Mouse (Mus musculus) intestine, embryonic 14.5 days (tissue): ENCODE measurements around the gene Fam171a2. TPM values are rescaled to one million over a fixed set of nuclear protein-coding genes. Genes with fewer than 3 reads are reported as not detected.

Experiments
- ATAC-seq: fragments of 200-750 bp; cut with Nextera tagmentation; replicated peaks from 2 replicates; pipeline ENCODE4 v1.8.0; 2017; ENCODE audit warnings: low read depth, moderate number of reproducible peaks, moderate TSS enrichment, moderate library complexity; ENCODE audit not compliant: low FRiP score, low TSS enrichment
- DNase-seq: peaks from one replicate; pipeline ENCODE4 v3.0.0-alpha.2; 2018; ENCODE audit warnings: low spot score
- H3K27ac ChIP-seq: fragments of 300-500 bp; sonication (generic); 2 replicates; pipeline ENCODE4 v1.5.1; 2014; ENCODE audit warnings: low read depth, mild to moderate bottlenecking, control low read depth
- H3K27me3 ChIP-seq: fragments of 300-500 bp; sonication (generic); replicated peaks from 2 replicates; pipeline ENCODE4 v1.6.1; 2014; ENCODE audit warnings: low read length, control low read depth; ENCODE audit not compliant: control insufficient read depth, insufficient read depth
- H3K36me3 ChIP-seq: fragments of 300-500 bp; sonication (generic); 2 replicates; pipeline ENCODE4 v1.6.1; 2014; ENCODE audit warnings: low read length, control low read depth; ENCODE audit not compliant: control insufficient read depth, insufficient read depth
- H3K4me1 ChIP-seq: fragments of 300-500 bp; sonication (generic); replicated peaks from 2 replicates; pipeline ENCODE4 v1.6.1; 2014; ENCODE audit warnings: low read length, control low read depth, mixed read lengths; ENCODE audit not compliant: control insufficient read depth, insufficient read depth
- H3K4me2 ChIP-seq: fragments of 300-500 bp; sonication (generic); 2 replicates; pipeline ENCODE4 v1.6.1; 2014; ENCODE audit warnings: low read length
- H3K4me3 ChIP-seq: fragments of 300-500 bp; sonication (generic); 2 replicates; pipeline ENCODE4 v1.5.1; 2014; ENCODE audit warnings: low read depth, low read length, control low read depth, mixed read lengths
- H3K9ac ChIP-seq: fragments of 300-500 bp; sonication (generic); 2 replicates; pipeline ENCODE4 v1.6.1; 2014; ENCODE audit warnings: mild to moderate bottlenecking, low read length
- H3K9me3 ChIP-seq: fragments of 300-500 bp; sonication (generic); 2 replicates; pipeline ENCODE4 v1.6.1; 2016; ENCODE audit warnings: low read length, control low read depth; ENCODE audit not compliant: control insufficient read depth
- WGBS: fragments of 180-500 bp; shearing (Covaris S2); extraction: QIAGEN DNeasy Blood & Tissue Kit; methylation state at CpG from one replicate; pipeline ENCODE4 v1.1.7; 2014; 5-methylcytosine and 5-hydroxymethylcytosine counted together
- polyA plus RNA-seq: library from polyadenylated mRNA; unstranded; fragments of >200 nt; fragmentation: Nextera tagmentation; extraction: Ambion mirVana; gene quantifications from 2 replicates; pipeline ENCODE4 v1.2.1, GENCODE M21; 2014

The Fam171a2 gene
- polyA plus RNA-seq, 1 experiment from 2014 or later: 4.7 TPM

GRCm38 (mm10) chr11:102434406-102434805 lies 13.1 kb downstream of the Fam171a2 start:
- no peak overlapping the region for H3K4me2 ChIP-seq
- H3K9me3 ChIP-seq: no peaks in the 10 kb centered on the region
- DNase-seq: peak; percentile 97
- no peak overlapping the region for H3K27ac ChIP-seq
- WGBS: 10% methylated on average over 7 of the region's 7 CpGs
- 0 out of 2 replicates have a peak, but pooled peaks cover 2% of the 10 kb centered on the region for H3K27me3 ChIP-seq
- peaks cover 30% of the 10 kb centered on the region for H3K36me3 ChIP-seq
- H3K4me1 ChIP-seq: peaks cover 19% of the 10 kb centered on the region
- H3K4me3 ChIP-seq: no peak overlapping the region
- ATAC-seq: 0 out of 2 replicates have a peak, but pooled peaks have one; percentile 22
- no peak overlapping the region for H3K9ac ChIP-seq

DNA sequence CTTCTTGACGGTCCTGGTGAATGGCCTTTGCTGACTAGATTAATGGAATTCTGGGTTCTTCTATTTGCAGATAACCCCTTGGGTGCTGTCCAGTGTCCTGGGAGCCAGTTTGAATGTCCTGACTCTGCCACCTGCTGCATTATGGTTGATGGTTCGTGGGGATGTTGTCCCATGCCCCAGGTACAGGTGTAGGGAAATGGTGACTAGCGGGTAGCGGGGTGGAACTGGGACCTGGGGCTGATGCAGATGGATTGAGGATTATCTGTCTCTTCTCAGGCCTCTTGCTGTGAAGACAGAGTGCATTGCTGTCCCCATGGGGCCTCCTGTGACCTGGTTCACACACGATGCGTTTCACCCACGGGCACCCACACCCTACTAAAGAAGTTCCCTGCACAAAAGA lies 13.6 kb downstream of the Fam171a2 start:
- ATAC-seq: no peak
- 96% methylated on average over 7 of the region's 7 CpGs for WGBS
- no peaks in the 10 kb centered on the region for H3K27me3 ChIP-seq
- H3K9me3 ChIP-seq: no peaks in the 10 kb centered on the region
- H3K4me1 ChIP-seq: peaks cover 21% of the 10 kb centered on the region
- H3K36me3 ChIP-seq: peaks cover 24% of the 10 kb centered on the region
- no peak overlapping the region for H3K4me3 ChIP-seq
- no peak overlapping the region for H3K9ac ChIP-seq
- no peak for DNase-seq
- H3K27ac ChIP-seq: no peak overlapping the region
- H3K4me2 ChIP-seq: no peak overlapping the region

- WGBS: 85% methylated on average over 6 of the region's 6 CpGs
- Histone ChIP-seq H3K36me3 (peaks cover 22% of the 10 kb centered on the region), H3K9ac (no peak overlapping the region), H3K4me1 (peaks cover 17% of the 10 kb centered on the region), H3K9me3 (no peaks in the 10 kb centered on the region), H3K4me2 (no peak overlapping the region), H3K4me3 (no peak overlapping the region), H3K27ac (no peak overlapping the region), H3K27me3 (no peaks in the 10 kb centered on the region)
- DNase-seq (no peak), ATAC-seq (no peak)
Measured at GRCm38 (mm10) chr11:102432896-102433295, 14.6 kb downstream of the Fam171a2 start.

DNA sequence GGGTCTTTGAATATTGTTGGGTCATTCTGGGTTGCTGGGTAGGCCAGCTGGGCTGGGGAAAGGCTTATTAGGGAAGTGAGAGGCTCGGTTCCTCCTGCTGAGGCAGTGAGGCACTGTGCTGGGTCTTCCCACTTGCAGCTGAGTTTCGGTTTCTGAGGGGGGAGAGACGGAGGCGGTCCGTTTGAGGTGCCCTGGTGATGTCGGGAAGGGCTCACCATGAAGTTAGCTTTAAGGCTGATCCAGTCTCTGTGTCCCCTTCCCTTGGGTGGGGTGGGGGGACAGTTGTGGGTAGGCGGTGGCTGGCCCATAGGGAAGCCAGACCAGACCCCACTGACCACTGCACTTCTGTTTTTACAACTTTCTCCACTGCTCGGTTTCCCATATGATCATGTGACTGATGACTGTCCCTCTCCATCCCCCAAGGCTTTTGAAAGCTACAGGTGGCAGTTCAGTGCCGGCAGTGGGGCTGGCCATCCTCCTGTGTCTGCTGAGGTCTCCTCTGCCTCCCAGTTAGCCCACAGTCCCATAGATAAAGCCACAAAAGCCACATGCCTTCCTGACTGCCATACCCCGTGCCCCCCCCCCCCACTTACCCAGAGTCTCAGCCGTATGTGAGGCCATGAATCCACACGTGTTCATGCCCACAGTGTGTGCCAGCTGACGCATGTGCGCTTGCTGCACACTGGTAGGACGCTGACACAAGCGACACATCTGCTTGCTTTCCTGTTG lies 15.2 kb downstream of the Fam171a2 start:
- H3K4me2 ChIP-seq: no peak overlapping the region
- H3K36me3 ChIP-seq: peaks cover 22% of the 10 kb centered on the region
- H3K4me3 ChIP-seq: no peak overlapping the region
- H3K9me3 ChIP-seq: no peaks in the 10 kb centered on the region
- peaks cover 14% of the 10 kb centered on the region for H3K4me1 ChIP-seq
- WGBS: 63% methylated on average over 15 of the region's 16 CpGs
- no peak for ATAC-seq
- DNase-seq: no peak
- H3K27ac ChIP-seq: no peak overlapping the region
- no peak overlapping the region for H3K9ac ChIP-seq
- no peaks in the 10 kb centered on the region for H3K27me3 ChIP-seq

- Histone ChIP-seq H3K9me3 (no peaks in the 10 kb centered on the region), H3K36me3 (peaks cover 20% of the 10 kb centered on the region), H3K4me3 (no peak overlapping the region), H3K4me2 (no peak overlapping the region), H3K27ac (no peak overlapping the region), H3K9ac (no peak overlapping the region), H3K4me1 (peaks cover 10% of the 10 kb centered on the region), H3K27me3 (no peaks in the 10 kb centered on the region)
- DNase-seq (no peak), ATAC-seq (no peak)
- 87% methylated on average over 3 of the region's 3 CpGs for WGBS
Measured at GRCm38 (mm10) chr11:102431728-102432114, 15.8 kb downstream of the Fam171a2 start.

DNA sequence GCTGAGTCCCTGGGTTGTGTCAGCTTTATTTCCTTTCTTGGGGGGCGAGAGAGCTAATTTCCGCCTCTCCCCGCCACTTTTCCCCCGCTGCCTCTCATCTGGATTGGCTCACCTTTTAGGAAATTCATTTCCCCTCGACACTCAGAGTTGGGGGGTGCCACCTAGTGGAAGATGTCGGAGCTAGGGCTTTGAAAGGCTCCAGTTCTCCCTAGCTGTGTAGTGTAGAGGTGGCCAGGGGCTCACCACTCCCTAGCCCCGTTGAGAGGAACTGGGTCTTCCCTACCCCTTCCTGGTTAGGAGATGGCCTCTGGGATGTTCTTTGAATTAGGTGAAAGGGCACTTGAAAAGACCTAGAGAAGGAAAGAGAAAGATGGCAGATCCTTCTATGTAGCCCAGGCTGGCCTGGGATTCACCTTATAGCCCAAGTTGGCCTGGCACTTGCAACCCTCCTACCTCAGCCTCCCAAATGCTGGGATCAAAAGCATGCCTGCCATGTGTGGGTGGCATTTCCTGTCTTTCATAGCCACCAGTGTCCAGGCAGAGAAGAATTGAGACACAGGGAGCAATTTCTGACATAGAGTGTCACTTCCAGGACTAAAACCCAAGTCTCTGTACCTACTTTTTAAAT lies 16.4 kb downstream of the Fam171a2 start:
- Histone ChIP-seq H3K27me3 (no peaks in the 10 kb centered on the region), H3K4me3 (peak overlapping the region; percentile 86), H3K4me1 (peaks cover 10% of the 10 kb centered on the region), H3K9ac (peak overlapping the region; percentile 60), H3K36me3 (peaks cover 15% of the 10 kb centered on the region), H3K4me2 (peak overlapping the region; percentile 95), H3K9me3 (no peaks in the 10 kb centered on the region), H3K27ac (peak overlapping the region; percentile 77)
- DNase-seq (peak; percentile 88), ATAC-seq (peak; percentile 40; the same call in 1 of the 2 replicates)
- 0% methylated on average over 7 of the region's 7 CpGs for WGBS

GRCm38 (mm10) chr11:102430121-102431017 lies 17.1 kb downstream of the Fam171a2 start, which contains the start of gene Grn:
Gene Grn, plus strand, starts transcription at chr11:102430315.
- H3K9ac ChIP-seq: peak within 1 kb of the TSS; percentile 60
- DNase-seq (peak; percentile 93), ATAC-seq (peak; percentile 87)
- peaks cover 10% of the 10 kb centered on the region for H3K4me1 ChIP-seq
- H3K36me3 ChIP-seq: peaks cover 8% of the 10 kb centered on the region
- H3K27me3 ChIP-seq: no peaks in the 10 kb centered on the region
- H3K4me2 ChIP-seq: peak within 1 kb of the TSS; percentile 95
- H3K9me3 ChIP-seq: no peaks in the 10 kb centered on the region
- peak within 1 kb of the TSS; percentile 77 for H3K27ac ChIP-seq
- peak within 1 kb of the TSS; percentile 86 for H3K4me3 ChIP-seq
- under 1% methylated on average over 29 of the region's 29 CpGs for WGBS

DNA sequence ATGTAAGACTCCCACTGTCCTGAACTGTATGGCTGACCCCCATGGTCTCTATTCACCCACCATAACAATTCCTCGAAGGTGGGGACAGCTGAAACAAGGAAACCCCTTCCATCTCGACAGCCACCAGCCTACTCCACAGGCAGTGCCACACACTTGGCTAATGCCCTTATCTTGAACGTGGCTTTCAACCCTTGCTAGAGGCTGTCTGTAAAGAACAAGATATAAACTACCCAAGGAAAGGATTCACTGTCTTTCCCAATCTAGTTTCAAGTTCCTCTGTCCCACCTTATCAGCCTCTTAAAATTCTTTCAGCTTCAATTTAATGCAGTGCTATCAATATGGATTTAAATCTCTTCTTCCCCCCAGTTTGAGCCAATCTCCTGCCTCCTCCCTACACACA lies 17.9 kb downstream of the Fam171a2 start:
- 37% methylated on average over 3 of the region's 3 CpGs for WGBS
- H3K36me3 ChIP-seq: no peaks in the 10 kb centered on the region
- no peak overlapping the region for H3K27ac ChIP-seq
- peak overlapping the region; percentile 95 for H3K4me2 ChIP-seq
- peaks cover 10% of the 10 kb centered on the region for H3K4me1 ChIP-seq
- ATAC-seq (no peak), DNase-seq (no peak)
- no peaks in the 10 kb centered on the region for H3K9me3 ChIP-seq
- H3K9ac ChIP-seq: peak overlapping the region; percentile 55
- no peaks in the 10 kb centered on the region for H3K27me3 ChIP-seq
- H3K4me3 ChIP-seq: peak overlapping the region; percentile 86
